Mouse (Mus musculus) intestine, embryonic 15.5 days (tissue): ENCODE results near the gene Fbxo36. TPM values are rescaled to one million over a fixed set of nuclear protein-coding genes. Genes with fewer than 3 reads are reported as not detected.

ENCODE experiments used
- ATAC-seq: fragments of 200-750 bp; cut with Nextera tagmentation; 2 replicates; pipeline ENCODE4 v1.8.0; 2017; ENCODE audit warnings: moderate TSS enrichment, moderate library complexity
- H3K27ac ChIP-seq: fragments of 300-500 bp; sonication (generic); 2 replicates; pipeline ENCODE4 v1.5.1; 2015; ENCODE audit warnings: mild to moderate bottlenecking, inconsistent platforms
- H3K27me3 ChIP-seq: fragments of 300-500 bp; sonication (generic); replicated peaks from 2 replicates; pipeline ENCODE4 v1.6.1; 2015; ENCODE audit warnings: inconsistent platforms
- H3K36me3 ChIP-seq: fragments of 300-500 bp; sonication (generic); 2 replicates; pipeline ENCODE4 v1.6.1; 2015; ENCODE audit warnings: inconsistent platforms
- H3K4me1 ChIP-seq: fragments of 300-500 bp; sonication (generic); replicated peaks from 2 replicates; pipeline ENCODE4 v1.6.1; 2015; ENCODE audit warnings: inconsistent platforms
- H3K4me2 ChIP-seq: fragments of 300-500 bp; sonication (generic); replicated peaks from 2 replicates; pipeline ENCODE4 v1.6.1; 2015; ENCODE audit warnings: mild to moderate bottlenecking, inconsistent platforms
- H3K4me3 ChIP-seq: fragments of 300-500 bp; sonication (generic); replicated peaks from 2 replicates; pipeline ENCODE4 v1.5.1; 2015; ENCODE audit warnings: inconsistent platforms
- H3K9ac ChIP-seq: fragments of 300-500 bp; sonication (generic); 2 replicates; pipeline ENCODE4 v1.6.1; 2015; ENCODE audit warnings: inconsistent platforms
- H3K9me3 ChIP-seq: fragments of 300-500 bp; sonication (generic); 2 replicates; pipeline ENCODE4 v1.6.1; 2016; ENCODE audit warnings: inconsistent platforms
- WGBS: fragments of 180-500 bp; shearing (Covaris S2); methylation state at CpG from one replicate; pipeline ENCODE4 v1.1.7; 2015; 5-methylcytosine and 5-hydroxymethylcytosine counted together
- polyA plus RNA-seq: library from polyadenylated mRNA; unstranded; fragments of >200 nt; fragmentation: Nextera tagmentation; extraction: Ambion mirVana; gene quantifications from 2 replicates; pipeline ENCODE4 v1.2.1, GENCODE M21; 2015

The Fbxo36 gene
- polyA plus RNA-seq, 1 experiment from 2014 or later = 12.3 TPM

DNA sequence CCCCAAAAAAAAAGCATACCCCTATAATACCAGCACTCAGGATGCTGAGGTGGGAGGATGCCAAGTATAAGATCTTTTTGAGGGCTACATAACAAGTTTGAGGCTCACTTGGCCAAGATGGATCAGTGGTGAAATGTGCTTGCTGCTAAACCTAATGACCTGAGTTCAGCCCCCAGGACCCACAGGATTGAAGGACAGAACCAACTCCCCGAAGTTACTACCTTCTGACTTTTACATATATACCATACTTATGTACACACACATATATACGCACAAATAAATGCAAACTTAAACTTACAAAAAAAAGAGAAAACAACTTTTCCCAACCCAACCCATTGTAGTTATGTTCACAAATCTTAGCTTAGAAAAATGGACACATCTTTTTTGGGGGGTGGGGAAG, 3.7 kb downstream of the Fbxo36 start:
- no peak overlapping the region for H3K4me2 ChIP-seq
- no peaks in the 10 kb centered on the region for H3K36me3 ChIP-seq
- ATAC-seq = no peak
- no peaks in the 10 kb centered on the region for H3K27me3 ChIP-seq
- H3K9me3 ChIP-seq = no peaks in the 10 kb centered on the region
- H3K9ac ChIP-seq = no peak overlapping the region
- H3K4me3 ChIP-seq = no peak overlapping the region
- no peak overlapping the region for H3K27ac ChIP-seq
- WGBS = 90% methylated on average over 2 of the region's 2 CpGs
- no peaks in the 10 kb centered on the region for H3K4me1 ChIP-seq

DNA sequence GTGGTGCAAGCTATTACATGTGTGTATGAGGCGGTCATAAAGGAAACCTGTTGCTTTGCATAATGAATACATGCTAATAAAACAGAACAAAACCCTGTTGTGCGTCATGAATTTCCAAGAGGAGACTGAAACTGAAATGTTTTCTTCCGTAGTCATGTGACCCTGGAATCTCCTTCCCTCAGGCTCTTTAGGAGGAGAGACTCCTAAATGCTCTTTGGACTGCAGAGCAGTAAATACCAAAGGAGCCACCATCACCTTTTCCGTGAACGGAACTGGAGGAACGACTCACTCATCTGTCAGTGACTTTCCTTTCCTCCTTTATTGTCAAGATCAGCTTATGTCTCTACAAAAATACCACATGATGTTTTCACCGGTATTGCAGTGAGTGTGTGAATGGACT, 8.1 kb downstream of the Fbxo36 start:
- ATAC-seq = peak; percentile 75
- 68% methylated on average over 7 of the region's 7 CpGs for WGBS
- Histone ChIP-seq H3K36me3 (no peaks in the 10 kb centered on the region), H3K9me3 (no peaks in the 10 kb centered on the region), H3K4me2 (no peak overlapping the region), H3K9ac (no peak overlapping the region), H3K27me3 (no peaks in the 10 kb centered on the region), H3K27ac (no peak overlapping the region), H3K4me1 (no peaks in the 10 kb centered on the region), H3K4me3 (no peak overlapping the region)

DNA sequence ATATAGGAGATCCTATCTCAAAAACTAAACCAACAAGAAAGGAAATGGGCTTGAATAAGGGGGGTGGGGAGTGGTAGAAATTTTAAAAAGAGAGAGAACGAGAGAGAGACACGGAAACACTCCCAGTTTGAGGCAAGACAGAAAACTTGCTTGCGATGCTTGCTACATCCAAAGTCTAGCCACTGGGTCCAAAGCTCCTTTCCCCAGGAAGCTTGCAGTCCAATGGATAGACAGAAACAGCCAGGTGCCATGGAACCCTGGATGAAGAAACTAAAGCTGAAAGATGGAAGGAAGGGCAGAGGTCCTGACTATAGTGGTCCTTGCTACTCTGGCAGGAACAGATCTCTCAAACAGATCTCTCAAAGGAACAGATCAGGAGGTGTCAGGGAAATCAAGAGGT, 8.7 kb downstream of the Fbxo36 start:
- no peaks in the 10 kb centered on the region for H3K36me3 ChIP-seq
- WGBS = 96% methylated on average over 3 of the region's 3 CpGs
- H3K27me3 ChIP-seq = no peaks in the 10 kb centered on the region

DNA sequence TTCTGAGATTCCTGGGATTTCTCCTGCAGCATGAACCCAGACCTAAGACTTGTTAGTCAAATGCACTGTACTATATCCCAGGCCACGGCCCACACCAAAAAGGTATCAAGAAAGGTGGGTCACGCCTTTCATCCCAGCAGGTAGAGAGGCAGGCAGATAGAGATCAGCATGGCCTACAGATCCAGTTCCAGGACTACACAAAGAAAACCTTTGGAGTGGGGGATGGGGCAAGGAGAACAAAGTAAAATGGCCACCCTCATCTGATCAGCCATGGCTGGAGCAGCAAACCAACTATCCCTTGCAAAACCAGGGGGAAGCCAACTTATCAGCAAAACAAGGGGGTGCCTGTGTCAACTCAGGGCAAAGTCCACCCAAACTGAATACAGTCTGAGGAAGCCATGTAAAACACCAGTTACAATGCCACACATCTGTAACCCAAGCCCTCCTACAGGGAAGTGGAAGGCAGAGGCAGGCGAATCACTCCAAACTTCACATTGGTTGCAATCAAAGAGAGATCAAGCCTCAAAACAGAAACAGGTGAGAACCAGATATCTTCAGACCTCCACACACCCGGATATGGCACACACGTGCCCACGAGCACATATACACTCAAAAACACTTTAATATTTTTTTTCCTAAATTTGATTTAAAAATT, 9.3 kb downstream of the Fbxo36 start:
- ATAC-seq = peak; percentile 43
- Histone ChIP-seq H3K27me3 (no peaks in the 10 kb centered on the region), H3K36me3 (no peaks in the 10 kb centered on the region), H3K27ac (no peak overlapping the region), H3K4me2 (no peak overlapping the region), H3K9ac (no peak overlapping the region), H3K4me1 (no peaks in the 10 kb centered on the region), H3K9me3 (no peaks in the 10 kb centered on the region), H3K4me3 (no peak overlapping the region)
- 93% methylated on average over 6 of the region's 6 CpGs for WGBS

More for the DNA sequence above, 8.7 kb downstream of the Fbxo36 start:
- ATAC-seq = no peak
- no peak overlapping the region for H3K27ac ChIP-seq
- H3K4me1 ChIP-seq = no peaks in the 10 kb centered on the region
- no peak overlapping the region for H3K9ac ChIP-seq
- H3K9me3 ChIP-seq = no peaks in the 10 kb centered on the region
- no peak overlapping the region for H3K4me2 ChIP-seq
- no peak overlapping the region for H3K4me3 ChIP-seq

DNA sequence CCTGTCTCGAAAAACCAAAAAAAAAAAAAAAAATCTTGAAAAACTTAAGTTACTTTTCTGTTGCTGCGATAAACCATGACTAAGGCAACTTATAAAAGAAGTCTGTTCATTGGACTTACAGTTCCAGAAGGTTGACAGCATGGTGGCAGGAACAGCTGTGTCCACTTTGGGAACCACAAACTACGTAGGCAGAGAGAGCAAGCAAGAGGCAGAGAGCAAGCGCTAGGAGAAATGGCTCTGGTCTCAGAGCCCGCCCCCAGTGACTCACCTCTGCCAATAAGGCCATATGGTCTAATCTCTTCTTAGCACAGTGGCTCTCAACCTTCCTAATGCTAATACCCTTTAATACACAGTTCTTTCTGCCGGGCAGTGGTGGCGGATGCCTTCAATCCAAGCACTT, 10.2 kb downstream of the Fbxo36 start:
- Histone ChIP-seq H3K36me3 (no peaks in the 10 kb centered on the region), H3K4me2 (no peak overlapping the region), H3K9ac (no peak overlapping the region), H3K4me3 (no peak overlapping the region), H3K27ac (no peak overlapping the region), H3K27me3 (no peaks in the 10 kb centered on the region), H3K4me1 (no peaks in the 10 kb centered on the region), H3K9me3 (no peaks in the 10 kb centered on the region)
- 97% methylated on average over 7 of the region's 7 CpGs for WGBS
- no peak for ATAC-seq

DNA sequence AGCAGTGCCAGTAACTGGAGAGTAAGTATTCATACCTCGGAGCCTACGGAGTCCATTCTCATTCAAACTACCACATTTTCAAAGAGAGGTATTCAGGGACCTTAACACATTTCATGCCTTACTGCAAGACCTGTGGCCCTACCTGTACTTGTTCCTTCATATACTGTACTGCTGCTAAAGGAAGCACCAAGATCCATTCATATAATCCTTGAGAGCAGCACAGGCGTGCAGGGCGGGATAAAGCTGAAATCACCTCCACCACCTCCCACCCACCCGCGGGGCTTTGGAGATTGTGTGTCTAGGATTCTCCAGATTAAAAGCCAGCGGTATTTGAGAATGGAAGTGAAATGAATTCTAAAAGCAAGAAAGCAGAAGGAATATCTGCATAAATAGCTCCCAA, 10.8 kb downstream of the Fbxo36 start:
- Histone ChIP-seq H3K9ac (no peak overlapping the region), H3K4me1 (no peaks in the 10 kb centered on the region), H3K27me3 (no peaks in the 10 kb centered on the region), H3K4me3 (no peak overlapping the region), H3K27ac (no peak overlapping the region), H3K9me3 (no peaks in the 10 kb centered on the region), H3K36me3 (no peaks in the 10 kb centered on the region), H3K4me2 (no peak overlapping the region)
- 92% methylated on average over 7 of the region's 7 CpGs for WGBS
- no peak for ATAC-seq

DNA sequence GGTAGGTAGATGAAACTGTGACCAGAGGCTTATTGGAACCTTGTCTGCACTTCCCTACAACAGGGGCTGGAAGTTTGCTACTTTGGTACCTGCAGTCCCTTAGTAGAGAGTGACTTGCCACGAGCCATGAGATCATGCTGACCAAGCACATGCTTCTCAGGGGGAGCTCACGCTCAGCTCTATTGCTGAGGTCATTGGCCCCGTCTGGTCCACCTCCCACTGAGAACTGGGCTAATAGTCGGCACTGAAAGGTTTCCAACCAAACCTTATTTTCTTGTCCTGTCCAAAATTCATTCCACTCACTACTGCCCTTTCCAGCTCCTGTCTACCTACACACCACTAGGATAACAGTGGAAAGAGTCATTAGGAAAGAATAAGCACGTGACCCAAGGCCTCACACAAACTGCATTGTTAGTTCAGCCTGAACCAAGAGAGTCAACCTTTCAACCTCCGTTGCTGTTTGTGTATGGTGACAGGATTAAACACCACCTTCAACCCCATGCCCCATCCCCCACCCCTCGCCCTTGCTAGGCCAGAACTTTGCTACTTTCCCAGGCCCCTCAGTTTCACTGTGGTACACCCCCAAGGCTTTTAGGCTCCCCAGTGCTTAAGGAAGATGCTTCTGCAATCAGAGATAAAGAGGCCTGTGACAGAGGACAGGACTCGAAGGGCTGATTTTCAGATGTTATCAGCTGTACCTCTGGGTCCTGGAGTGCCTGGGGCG, 12.0 kb downstream of the Fbxo36 start:
- Histone ChIP-seq H3K4me3 (no peak overlapping the region), H3K9me3 (no peaks in the 10 kb centered on the region), H3K9ac (no peak overlapping the region), H3K4me2 (no peak overlapping the region), H3K27ac (no peak overlapping the region), H3K36me3 (no peaks in the 10 kb centered on the region), H3K27me3 (no peaks in the 10 kb centered on the region), H3K4me1 (no peaks in the 10 kb centered on the region)
- 33% methylated on average over 9 of the region's 9 CpGs for WGBS
- ATAC-seq = peak; percentile 40

DNA sequence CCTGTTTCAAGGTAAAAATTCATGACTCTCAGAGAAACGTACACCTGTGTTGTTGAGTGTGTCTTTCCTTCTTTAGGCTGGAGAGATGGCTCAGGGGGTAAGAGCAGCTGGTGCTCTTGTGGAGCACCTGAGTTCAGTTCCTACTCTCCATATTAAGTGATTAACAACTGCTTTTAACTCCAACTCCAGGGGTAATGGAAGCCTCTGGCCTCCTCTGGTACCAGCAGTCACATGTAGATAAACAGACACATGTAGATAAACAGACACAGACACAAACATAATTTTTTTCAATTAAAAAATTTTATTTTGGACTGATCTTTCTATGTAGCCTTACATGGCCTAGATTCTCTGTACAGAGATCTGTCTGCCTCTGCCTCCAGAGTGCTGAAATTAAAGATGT, 14.1 kb downstream of the Fbxo36 start:
- no peak overlapping the region for H3K9ac ChIP-seq
- ATAC-seq = no peak
- H3K4me3 ChIP-seq = no peak overlapping the region
- WGBS = 86% methylated on average over 1 of the region's 1 CpGs
- no peak overlapping the region for H3K4me2 ChIP-seq
- H3K9me3 ChIP-seq = no peaks in the 10 kb centered on the region
- H3K4me1 ChIP-seq = no peaks in the 10 kb centered on the region
- H3K27ac ChIP-seq = no peak overlapping the region
- H3K36me3 ChIP-seq = no peaks in the 10 kb centered on the region
- no peaks in the 10 kb centered on the region for H3K27me3 ChIP-seq

DNA sequence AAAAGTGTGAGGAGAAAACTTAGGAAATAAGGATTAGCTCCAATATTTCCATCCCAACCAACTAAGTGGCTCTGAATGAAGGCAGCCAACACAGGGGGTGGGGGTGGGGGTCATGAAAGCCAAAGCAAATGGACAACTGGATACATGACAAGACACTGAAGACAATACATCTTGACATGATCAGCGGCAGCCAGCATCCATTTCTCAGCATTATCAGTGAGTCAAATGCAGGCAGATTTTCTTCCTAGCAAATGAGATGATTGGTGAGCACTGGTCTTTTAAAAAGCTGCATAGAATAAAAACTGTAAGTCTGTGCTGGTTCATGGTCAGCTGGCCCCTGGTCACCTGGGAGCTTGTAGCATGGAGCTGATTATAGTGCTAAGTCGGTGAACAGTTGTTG, 15.3 kb downstream of the Fbxo36 start:
- no peak overlapping the region for H3K4me3 ChIP-seq
- no peak for ATAC-seq
- no peak overlapping the region for H3K9ac ChIP-seq
- no peaks in the 10 kb centered on the region for H3K9me3 ChIP-seq
- H3K27ac ChIP-seq = no peak overlapping the region
- H3K4me1 ChIP-seq = no peaks in the 10 kb centered on the region
- no peaks in the 10 kb centered on the region for H3K36me3 ChIP-seq
- no peak overlapping the region for H3K4me2 ChIP-seq
- no peaks in the 10 kb centered on the region for H3K27me3 ChIP-seq
- 87% methylated on average over 2 of the region's 2 CpGs for WGBS

DNA sequence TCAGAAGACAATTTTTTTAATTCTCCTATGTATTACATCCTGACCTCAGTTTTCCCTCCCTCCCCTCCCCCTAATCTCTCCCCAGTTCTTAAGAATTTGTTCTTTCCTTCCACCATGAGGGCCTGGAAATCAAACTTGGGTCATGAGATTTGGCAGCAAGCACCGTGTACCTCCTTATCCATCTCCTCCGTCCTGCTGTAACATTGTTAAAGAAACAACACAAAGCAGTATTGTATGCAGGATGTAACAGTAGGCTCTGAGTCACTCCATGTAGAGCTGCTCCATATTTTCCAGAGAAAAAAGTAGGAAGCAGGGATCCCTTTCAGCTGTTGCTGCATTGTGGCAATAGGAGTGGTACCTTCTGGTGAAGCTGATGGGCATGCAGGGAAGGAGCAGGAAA, 16.1 kb downstream of the Fbxo36 start:
- no peak for ATAC-seq
- H3K36me3 ChIP-seq = no peaks in the 10 kb centered on the region
- WGBS = 66% methylated on average over 2 of the region's 2 CpGs

DNA sequence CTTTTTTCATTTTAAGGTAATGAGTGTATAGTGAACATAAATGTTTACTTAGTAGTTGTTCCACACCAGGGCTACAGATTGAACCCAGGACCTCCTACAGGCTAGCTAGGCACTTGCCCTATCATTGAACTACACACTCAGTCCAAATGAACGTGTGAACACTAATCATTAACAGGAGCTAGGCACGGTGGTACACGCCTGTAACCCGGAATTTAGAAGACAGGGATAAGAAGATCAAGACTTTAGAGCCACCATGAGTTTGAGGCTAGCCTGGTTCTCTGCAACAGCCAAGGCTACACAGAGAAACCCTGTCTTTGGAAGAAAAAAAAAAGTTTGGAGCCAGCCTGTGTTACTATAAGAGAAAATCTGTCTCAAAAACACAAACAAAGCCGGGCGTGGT, 20.0 kb downstream of the Fbxo36 start:
- Histone ChIP-seq H3K36me3 (no peaks in the 10 kb centered on the region), H3K27ac (no peak overlapping the region), H3K4me2 (no peak overlapping the region), H3K4me1 (no peaks in the 10 kb centered on the region), H3K27me3 (no peaks in the 10 kb centered on the region), H3K4me3 (no peak overlapping the region), H3K9ac (no peak overlapping the region), H3K9me3 (no peaks in the 10 kb centered on the region)
- 80% methylated on average over 6 of the region's 6 CpGs for WGBS
- ATAC-seq = no peak

More for the DNA sequence above, 16.1 kb downstream of the Fbxo36 start:
- Histone ChIP-seq H3K27me3 (no peaks in the 10 kb centered on the region), H3K4me1 (no peaks in the 10 kb centered on the region), H3K27ac (no peak overlapping the region), H3K4me3 (no peak overlapping the region), H3K4me2 (no peak overlapping the region), H3K9me3 (no peaks in the 10 kb centered on the region), H3K9ac (no peak overlapping the region)

DNA sequence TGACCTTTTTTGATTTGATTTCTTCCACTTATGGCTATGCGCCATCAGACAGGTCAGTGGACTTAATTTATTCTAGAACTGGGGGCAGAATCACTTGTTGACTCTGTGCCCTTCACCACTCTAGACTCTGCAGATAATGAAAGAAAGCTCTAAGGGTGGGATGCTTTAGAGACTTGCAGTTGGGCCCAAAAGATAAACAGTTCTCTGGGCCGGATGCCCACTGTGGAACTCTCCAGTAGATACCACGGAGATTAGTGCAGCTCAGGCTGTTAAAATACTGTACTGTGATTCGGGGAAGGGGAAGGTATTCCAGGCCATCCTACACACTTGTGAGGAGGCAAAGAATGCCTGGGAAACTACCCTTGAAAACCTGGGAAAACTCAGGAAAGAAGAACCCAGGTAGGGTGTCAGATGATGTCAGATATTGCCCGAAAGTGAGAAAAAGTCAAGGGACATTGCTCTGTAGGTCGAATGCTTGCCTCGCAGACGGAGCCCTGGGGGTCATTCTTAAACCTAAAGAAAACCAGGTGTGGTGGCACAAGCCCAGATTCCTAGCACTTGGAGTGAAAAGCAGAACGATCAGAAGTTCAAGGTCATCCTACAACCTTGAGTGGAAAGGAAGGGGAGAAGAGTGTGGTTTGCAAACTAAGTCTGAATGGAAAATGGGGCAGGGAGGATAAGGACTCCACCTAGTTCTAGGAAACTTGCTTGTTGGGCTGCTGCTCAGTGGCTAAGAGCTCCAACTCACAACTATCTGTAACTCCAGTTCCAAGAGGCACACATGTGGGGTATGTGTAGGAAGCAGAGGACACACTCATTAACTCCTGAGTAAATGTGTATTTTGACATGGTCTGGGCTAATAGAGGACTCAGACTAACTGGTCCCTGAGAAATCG, 21.0 kb downstream of the Fbxo36 start:
- no peaks in the 10 kb centered on the region for H3K4me1 ChIP-seq
- H3K4me2 ChIP-seq = no peak overlapping the region
- no peak for ATAC-seq

More for the DNA sequence above, 21.0 kb downstream of the Fbxo36 start:
- Histone ChIP-seq H3K36me3 (no peaks in the 10 kb centered on the region), H3K27me3 (no peaks in the 10 kb centered on the region), H3K9me3 (no peaks in the 10 kb centered on the region), H3K27ac (no peak overlapping the region), H3K4me3 (no peak overlapping the region), H3K9ac (no peak overlapping the region)
- 68% methylated on average over 10 of the region's 10 CpGs for WGBS
